Mouse (Mus musculus): ENCODE results near the gene Slc6a20b.
"Not testable (repeated sequence)": the region's sequence is repeated elsewhere in the genome, so short reads cannot be mapped to it uniquely, and the experiment has no call there.

Gene Slc6a20b

GRCm38 (mm10) chr9:123632281-123632680 lies at the start of gene Slc6a20b:
TSS of gene Slc6a20b (minus strand) at chr9:123632565.
- peak; percentile 60 for DNase-seq

GRCm38 (mm10) chr9:123679198-123679597 lies 46.8 kb upstream of the Slc6a20b start:
- DNase-seq = no peak

- DNase-seq = peak; percentile 78
Measured at GRCm38 (mm10) chr9:123678327-123679105, 46.2 kb upstream of the Slc6a20b start, which contains the start of the genes Ccr9 and Slc6a20a. TSS of gene Ccr9 (plus strand) at chr9:123678439. TSS of gene Slc6a20a (minus strand) at chr9:123678885.

GRCm38 (mm10) chr9:123665645-123666044 lies 33.3 kb upstream of the Slc6a20b start:
- DNase-seq = peak; percentile 52

GRCm38 (mm10) chr9:123659986-123660676 lies 27.8 kb upstream of the Slc6a20b start:
- DNase-seq = not testable (repeated sequence)

GRCm38 (mm10) chr9:123658981-123659380 lies 26.6 kb upstream of the Slc6a20b start:
- no peak for DNase-seq

GRCm38 (mm10) chr9:123657457-123657856 lies 25.1 kb upstream of the Slc6a20b start:
- DNase-seq = no peak

GRCm38 (mm10) chr9:123651369-123651768 lies 19.0 kb upstream of the Slc6a20b start:
- DNase-seq = no peak

GRCm38 (mm10) chr9:123649785-123650511 lies 17.6 kb upstream of the Slc6a20b start:
- no peak for DNase-seq

GRCm38 (mm10) chr9:123640106-123640505 lies 7.7 kb upstream of the Slc6a20b start:
- DNase-seq = peak; percentile 34

GRCm38 (mm10) chr9:123638668-123639089 lies 6.3 kb upstream of the Slc6a20b start:
- DNase-seq = peak; percentile 79

- DNase-seq = no peak
Measured at GRCm38 (mm10) chr9:123638231-123638630, 5.9 kb upstream of the Slc6a20b start.

- no peak for DNase-seq
Measured at GRCm38 (mm10) chr9:123636771-123637170, 4.4 kb upstream of the Slc6a20b start.

- peak; percentile 33 for DNase-seq
Measured at GRCm38 (mm10) chr9:123632993-123633392, 628 bp upstream of the Slc6a20b start.

GRCm38 (mm10) chr9:123631666-123632065 lies 699 bp downstream of the Slc6a20b start:
- DNase-seq = no peak

- peak; percentile 34 for DNase-seq
Measured at GRCm38 (mm10) chr9:123625821-123626220, 6.5 kb downstream of the Slc6a20b start.

GRCm38 (mm10) chr9:123624741-123625140 lies 7.6 kb downstream of the Slc6a20b start:
- DNase-seq = no peak

GRCm38 (mm10) chr9:123620311-123621098 lies 11.9 kb downstream of the Slc6a20b start:
- no peak for DNase-seq

GRCm38 (mm10) chr9:123601529-123601928 lies 30.8 kb downstream of the Slc6a20b start:
- no peak for DNase-seq

GRCm38 (mm10) chr9:123597376-123597775 lies 35.0 kb downstream of the Slc6a20b start:
- DNase-seq = no peak

GRCm38 (mm10) chr9:123596910-123597309 lies 35.5 kb downstream of the Slc6a20b start:
- DNase-seq = no peak

GRCm38 (mm10) chr9:123595194-123595593 lies 37.2 kb downstream of the Slc6a20b start:
- DNase-seq = no peak
